Mouse (Mus musculus): Measurements from ENCODE around the gene Plekhj1. TPM values are rescaled to one million over a fixed set of nuclear protein-coding genes. Genes with fewer than 3 reads are reported as not detected.
"Not testable (repeated sequence)": the region's sequence is repeated elsewhere in the genome, so short reads cannot be mapped to it uniquely, and the experiment has no call there.

Gene Plekhj1
- polyA plus RNA-seq, 1 experiment from 2014 or later, result 119 TPM

DNA sequence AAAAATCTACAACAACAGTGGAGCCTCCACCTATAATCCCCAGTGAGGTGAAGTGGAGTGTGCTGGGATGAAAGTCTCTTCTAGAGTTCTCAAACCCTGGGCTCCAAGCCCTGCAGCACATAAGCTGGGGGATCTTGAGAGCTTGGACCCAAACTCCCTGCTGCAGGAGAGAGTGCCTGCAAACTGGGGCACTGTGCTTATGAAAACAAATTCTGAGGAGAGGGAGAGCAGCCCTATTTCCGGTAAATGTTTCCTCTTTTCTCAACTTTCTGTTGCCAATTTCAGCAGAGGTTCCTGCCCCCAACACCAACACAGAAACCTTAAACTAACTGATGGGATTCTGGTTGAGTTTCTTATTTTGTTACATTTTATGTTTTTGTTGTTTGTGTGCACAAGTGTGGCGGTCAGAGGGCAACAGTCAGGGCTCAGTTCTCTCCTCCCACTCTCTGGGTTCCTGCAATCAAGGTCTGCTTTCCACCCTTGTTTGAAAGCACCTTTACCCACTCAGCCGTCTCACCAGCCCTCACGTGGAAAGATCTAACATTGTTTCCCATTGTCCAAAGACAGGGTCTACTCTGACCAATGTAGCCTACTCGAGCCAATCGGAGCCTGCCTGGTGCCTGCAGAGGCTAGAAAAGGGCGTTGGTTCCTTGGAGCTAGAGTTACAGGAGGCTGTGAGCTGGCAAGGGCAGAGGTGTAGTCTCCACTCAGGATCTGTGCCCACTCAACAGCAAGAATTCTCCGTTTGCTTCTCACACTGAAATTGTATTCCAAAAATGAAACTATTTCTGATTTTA lies 25.6 kb upstream of the Plekhj1 start:
- DNase-seq (ENCODE audit: low spot score), result no peak
- Histone ChIP-seq H3K27me3 (ENCODE audit: control insufficient read depth, insufficient read depth, low read length) (no peaks in the 10 kb centered on the region), H3K4me2 (ENCODE audit: low read depth, low read length) (no peak overlapping the region), H3K9me3 (replicated peaks; ENCODE audit: control insufficient read depth, low read length) (no peaks in the 10 kb centered on the region), H3K4me3 (ENCODE audit: low read depth, low read length) (no peak overlapping the region), H3K27ac (replicated peaks; ENCODE audit: low read depth, low read length) (no peak overlapping the region), H3K9ac (replicated peaks; ENCODE audit: low read length) (no peak overlapping the region), H3K36me3 (replicated peaks; ENCODE audit: control insufficient read depth, insufficient read depth, low read depth, low read length) (no peaks in the 10 kb centered on the region), H3K4me1 (ENCODE audit: control insufficient read depth, insufficient read depth, low read length) (peaks cover 2% of the 10 kb centered on the region; the same call in 1 of the 2 replicates)
- ATAC-seq (replicated peaks; ENCODE audit: insufficient number of reproducible peaks, low FRiP score, low TSS enrichment, low read depth), result no peak
- WGBS, result 64% methylated on average over 8 of the region's 8 CpGs

- ATAC-seq (replicated peaks; ENCODE audit: insufficient number of reproducible peaks, low FRiP score, low TSS enrichment, low read depth) (no peak), DNase-seq (ENCODE audit: low spot score) (no peak)
- no peak overlapping the region for H3K4me2 ChIP-seq (ENCODE audit: low read depth, low read length)
- H3K4me1 ChIP-seq (ENCODE audit: control insufficient read depth, insufficient read depth, low read length), result peaks cover 2% of the 10 kb centered on the region; the same call in 1 of the 2 replicates
- H3K9ac ChIP-seq (replicated peaks; ENCODE audit: low read length), result no peak overlapping the region
- H3K36me3 ChIP-seq (replicated peaks; ENCODE audit: control insufficient read depth, insufficient read depth, low read depth, low read length), result no peaks in the 10 kb centered on the region
- 88% methylated on average over 1 of the region's 1 CpGs for WGBS
- H3K9me3 ChIP-seq (replicated peaks; ENCODE audit: control insufficient read depth, low read length), result no peaks in the 10 kb centered on the region
- H3K27ac ChIP-seq (replicated peaks; ENCODE audit: low read depth, low read length), result no peak overlapping the region
- H3K4me3 ChIP-seq (ENCODE audit: low read depth, low read length), result no peak overlapping the region
- H3K27me3 ChIP-seq (ENCODE audit: control insufficient read depth, insufficient read depth, low read length), result no peaks in the 10 kb centered on the region
These were observed 24.9 kb upstream of the Plekhj1 start for GRCm38 (mm10) chr10:80823316-80823715.

DNA sequence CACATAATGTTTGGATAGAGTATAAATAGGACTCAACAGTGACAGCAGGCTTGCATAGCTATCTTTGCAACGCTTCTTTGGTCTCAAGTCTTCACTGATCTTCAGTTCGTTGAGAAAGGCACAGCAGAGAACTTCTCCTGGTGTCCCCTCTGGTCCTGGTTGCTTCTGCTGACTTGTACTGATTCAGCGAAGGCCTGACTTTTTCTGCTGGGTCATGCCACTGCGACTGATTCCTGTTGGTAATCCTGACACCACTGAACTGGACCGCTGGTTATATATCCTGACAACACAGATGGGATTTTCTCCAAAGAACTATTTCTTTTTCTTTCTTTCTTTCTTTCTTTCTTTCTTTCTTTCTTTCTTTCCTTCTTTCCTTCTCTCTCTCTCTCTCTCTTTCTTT lies 24.1 kb upstream of the Plekhj1 start:
- Histone ChIP-seq H3K4me2 (ENCODE audit: low read depth, low read length) (no peak overlapping the region), H3K9ac (replicated peaks; ENCODE audit: low read length) (no peak overlapping the region), H3K4me3 (ENCODE audit: low read depth, low read length) (no peak overlapping the region), H3K27me3 (ENCODE audit: control insufficient read depth, insufficient read depth, low read length) (no peaks in the 10 kb centered on the region), H3K27ac (replicated peaks; ENCODE audit: low read depth, low read length) (no peak overlapping the region), H3K4me1 (ENCODE audit: control insufficient read depth, insufficient read depth, low read length) (no peaks in the 10 kb centered on the region; the same call in 1 of the 2 replicates), H3K9me3 (replicated peaks; ENCODE audit: control insufficient read depth, low read length) (no peaks in the 10 kb centered on the region), H3K36me3 (replicated peaks; ENCODE audit: control insufficient read depth, insufficient read depth, low read depth, low read length) (no peaks in the 10 kb centered on the region)
- no peak for ATAC-seq (replicated peaks; ENCODE audit: insufficient number of reproducible peaks, low FRiP score, low TSS enrichment, low read depth)
- DNase-seq (ENCODE audit: low spot score), result no peak
- WGBS, result 85% methylated on average over 5 of the region's 5 CpGs

GRCm38 (mm10) chr10:80821991-80822390 lies 23.6 kb upstream of the Plekhj1 start:
- no peak overlapping the region for H3K4me2 ChIP-seq (ENCODE audit: low read depth, low read length)
- DNase-seq (ENCODE audit: low spot score) (peak; percentile 50), ATAC-seq (replicated peaks; ENCODE audit: insufficient number of reproducible peaks, low FRiP score, low TSS enrichment, low read depth) (no peak)
- no peak overlapping the region for H3K4me3 ChIP-seq (ENCODE audit: low read depth, low read length)
- no peak overlapping the region for H3K9ac ChIP-seq (replicated peaks; ENCODE audit: low read length)
- H3K27me3 ChIP-seq (ENCODE audit: control insufficient read depth, insufficient read depth, low read length), result no peaks in the 10 kb centered on the region
- no peak overlapping the region for H3K27ac ChIP-seq (replicated peaks; ENCODE audit: low read depth, low read length)
- H3K9me3 ChIP-seq (replicated peaks; ENCODE audit: control insufficient read depth, low read length), result no peaks in the 10 kb centered on the region
- H3K36me3 ChIP-seq (replicated peaks; ENCODE audit: control insufficient read depth, insufficient read depth, low read depth, low read length), result no peaks in the 10 kb centered on the region
- WGBS, result 50% methylated on average over 2 of the region's 2 CpGs
- no peaks in the 10 kb centered on the region for H3K4me1 ChIP-seq (ENCODE audit: control insufficient read depth, insufficient read depth, low read length)

DNA sequence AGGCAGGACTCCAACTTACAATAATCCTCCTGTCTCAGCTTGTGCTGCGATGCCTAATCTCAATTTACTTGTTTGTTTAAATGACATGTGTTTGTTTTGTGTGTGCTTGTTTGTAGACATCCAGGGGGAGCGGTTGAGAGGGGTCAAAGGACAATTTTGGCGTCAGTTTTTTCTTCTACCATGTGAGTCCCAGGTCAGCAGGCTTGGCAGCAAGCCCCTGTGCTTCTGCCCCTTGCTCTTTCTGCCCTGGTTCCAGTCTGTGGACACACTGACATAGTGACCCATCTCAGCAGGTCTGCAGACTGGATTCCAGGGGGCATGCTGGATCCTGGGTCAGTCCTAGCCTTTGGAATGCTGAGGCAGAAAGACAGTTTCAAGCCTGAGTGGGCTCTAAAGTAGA lies 21.0 kb upstream of the Plekhj1 start:
- no peak overlapping the region for H3K4me3 ChIP-seq (ENCODE audit: low read depth, low read length)
- no peak overlapping the region for H3K27ac ChIP-seq (replicated peaks; ENCODE audit: low read depth, low read length)
- H3K9me3 ChIP-seq (replicated peaks; ENCODE audit: control insufficient read depth, low read length), result no peaks in the 10 kb centered on the region
- ATAC-seq (replicated peaks; ENCODE audit: insufficient number of reproducible peaks, low FRiP score, low TSS enrichment, low read depth), result no peak
- H3K4me1 ChIP-seq (ENCODE audit: control insufficient read depth, insufficient read depth, low read length), result no peaks in the 10 kb centered on the region
- no peak overlapping the region for H3K9ac ChIP-seq (replicated peaks; ENCODE audit: low read length)
- H3K27me3 ChIP-seq (ENCODE audit: control insufficient read depth, insufficient read depth, low read length), result no peaks in the 10 kb centered on the region
- no peak for DNase-seq (ENCODE audit: low spot score)
- H3K36me3 ChIP-seq (replicated peaks; ENCODE audit: control insufficient read depth, insufficient read depth, low read depth, low read length), result no peaks in the 10 kb centered on the region
- 53% methylated on average over 3 of the region's 3 CpGs for WGBS
- H3K4me2 ChIP-seq (ENCODE audit: low read depth, low read length), result no peak overlapping the region

- H3K4me1 ChIP-seq (ENCODE audit: control insufficient read depth, insufficient read depth, low read length), result no peaks in the 10 kb centered on the region
- H3K4me2 ChIP-seq (ENCODE audit: low read depth, low read length), result no peak overlapping the region
These were observed 20.3 kb upstream of the Plekhj1 start for GRCm38 (mm10) chr10:80818599-80819281.

DNA sequence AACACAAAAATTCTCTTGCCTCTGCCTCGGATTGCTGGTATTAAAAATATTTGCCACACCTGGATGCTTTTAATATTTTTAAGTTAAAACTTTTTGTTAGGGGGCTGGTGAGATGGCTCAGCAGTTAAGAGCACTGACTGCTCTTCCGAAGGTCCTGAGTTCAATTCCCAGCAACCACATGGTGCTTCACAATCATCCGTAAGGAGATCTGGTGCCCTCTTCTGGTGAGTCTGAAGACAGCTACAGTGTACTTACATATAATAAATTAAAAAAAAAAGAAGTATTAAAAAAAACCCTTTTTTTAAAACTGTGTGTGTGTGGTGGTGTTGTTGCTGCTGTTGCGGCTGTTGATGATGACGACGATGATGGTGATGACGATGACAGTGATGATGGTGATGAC lies 19.5 kb upstream of the Plekhj1 start:
- not testable (repeated sequence) for H3K9me3 ChIP-seq (replicated peaks; ENCODE audit: control insufficient read depth, low read length); H3K4me3 ChIP-seq (ENCODE audit: low read depth, low read length); H3K36me3 ChIP-seq (replicated peaks; ENCODE audit: control insufficient read depth, insufficient read depth, low read depth, low read length); ATAC-seq (replicated peaks; ENCODE audit: insufficient number of reproducible peaks, low FRiP score, low TSS enrichment, low read depth); H3K27ac ChIP-seq (replicated peaks; ENCODE audit: low read depth, low read length); H3K4me1 ChIP-seq (ENCODE audit: control insufficient read depth, insufficient read depth, low read length); H3K27me3 ChIP-seq (ENCODE audit: control insufficient read depth, insufficient read depth, low read length); H3K9ac ChIP-seq (replicated peaks; ENCODE audit: low read length); H3K4me2 ChIP-seq (ENCODE audit: low read depth, low read length)
- WGBS, result 80% methylated on average over 7 of the region's 7 CpGs
- DNase-seq (ENCODE audit: low spot score), result peak; percentile 30

More at GRCm38 (mm10) chr10:80818599-80819281, 20.3 kb upstream of the Plekhj1 start:
- H3K36me3 ChIP-seq (replicated peaks; ENCODE audit: control insufficient read depth, insufficient read depth, low read depth, low read length), result no peaks in the 10 kb centered on the region
- 55% methylated on average over 6 of the region's 6 CpGs for WGBS
- ATAC-seq (replicated peaks; ENCODE audit: insufficient number of reproducible peaks, low FRiP score, low TSS enrichment, low read depth) (no peak), DNase-seq (ENCODE audit: low spot score) (no peak)
- no peak overlapping the region for H3K9ac ChIP-seq (replicated peaks; ENCODE audit: low read length)
- H3K27ac ChIP-seq (replicated peaks; ENCODE audit: low read depth, low read length), result no peak overlapping the region
- H3K27me3 ChIP-seq (ENCODE audit: control insufficient read depth, insufficient read depth, low read length), result no peaks in the 10 kb centered on the region
- no peak overlapping the region for H3K4me3 ChIP-seq (ENCODE audit: low read depth, low read length)
- H3K9me3 ChIP-seq (replicated peaks; ENCODE audit: control insufficient read depth, low read length), result no peaks in the 10 kb centered on the region

DNA sequence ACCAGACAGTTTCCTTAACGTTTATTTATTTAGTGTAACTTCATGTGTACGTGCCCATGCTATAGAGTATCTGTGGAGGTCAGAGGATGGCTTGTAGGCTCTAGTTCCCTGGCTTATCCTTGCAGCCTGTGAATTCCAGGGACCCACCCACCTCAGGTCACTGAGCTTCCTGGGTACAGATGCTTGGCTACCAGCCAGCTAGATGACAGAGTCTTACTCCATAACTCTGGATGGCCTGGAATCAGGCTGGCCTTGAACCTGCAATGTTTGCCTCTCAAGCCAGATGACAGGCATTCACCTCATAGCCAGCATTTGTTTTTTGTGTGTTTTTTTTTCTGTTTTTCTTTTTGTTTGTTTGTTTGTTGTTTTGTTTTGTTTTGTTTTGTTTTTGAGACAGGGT lies 18.7 kb upstream of the Plekhj1 start:
- no peaks in the 10 kb centered on the region for H3K9me3 ChIP-seq (replicated peaks; ENCODE audit: control insufficient read depth, low read length)
- H3K36me3 ChIP-seq (replicated peaks; ENCODE audit: control insufficient read depth, insufficient read depth, low read depth, low read length), result no peaks in the 10 kb centered on the region
- WGBS, result 60% methylated on average over 2 of the region's 2 CpGs
- ATAC-seq (replicated peaks; ENCODE audit: insufficient number of reproducible peaks, low FRiP score, low TSS enrichment, low read depth), result no peak
- no peak for DNase-seq (ENCODE audit: low spot score)
- H3K4me3 ChIP-seq (ENCODE audit: low read depth, low read length), result no peak overlapping the region
- H3K27me3 ChIP-seq (ENCODE audit: control insufficient read depth, insufficient read depth, low read length), result no peaks in the 10 kb centered on the region
- no peak overlapping the region for H3K4me2 ChIP-seq (ENCODE audit: low read depth, low read length)
- H3K9ac ChIP-seq (replicated peaks; ENCODE audit: low read length), result no peak overlapping the region
- no peaks in the 10 kb centered on the region for H3K4me1 ChIP-seq (ENCODE audit: control insufficient read depth, insufficient read depth, low read length)
- no peak overlapping the region for H3K27ac ChIP-seq (replicated peaks; ENCODE audit: low read depth, low read length)
